Mouse (Mus musculus): ENCODE data around the gene Gmcl1. TPM values are rescaled to one million over a fixed set of nuclear protein-coding genes. Genes with fewer than 3 reads are reported as not detected.

Gmcl1 gene
- total RNA-seq, 2 experiments from 2014 or later, result 30.4 to 30.6 TPM

DNA sequence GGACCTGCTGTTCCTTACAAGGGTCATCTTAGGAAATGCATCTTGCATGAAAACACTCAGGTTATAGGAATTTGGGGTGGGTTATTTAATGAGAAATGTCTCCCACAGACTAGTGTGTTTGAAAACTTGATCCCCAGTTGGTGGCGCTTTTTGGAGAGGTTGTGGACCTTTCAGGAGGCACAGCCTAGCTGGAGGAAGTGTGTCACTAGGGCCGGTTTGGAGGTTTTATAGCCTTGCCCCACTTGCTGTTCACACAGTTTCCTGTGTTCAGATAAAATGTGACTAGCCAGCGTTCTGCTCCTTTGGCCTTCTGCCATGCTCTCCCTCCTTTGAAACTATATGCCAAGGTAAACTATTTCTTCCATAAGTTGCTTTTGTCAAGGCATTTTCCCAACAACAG is 7.5 kb upstream of the Gmcl1 start:
- no peak for DNase-seq (ENCODE audit: low spot score in 2 of 2)

DNA sequence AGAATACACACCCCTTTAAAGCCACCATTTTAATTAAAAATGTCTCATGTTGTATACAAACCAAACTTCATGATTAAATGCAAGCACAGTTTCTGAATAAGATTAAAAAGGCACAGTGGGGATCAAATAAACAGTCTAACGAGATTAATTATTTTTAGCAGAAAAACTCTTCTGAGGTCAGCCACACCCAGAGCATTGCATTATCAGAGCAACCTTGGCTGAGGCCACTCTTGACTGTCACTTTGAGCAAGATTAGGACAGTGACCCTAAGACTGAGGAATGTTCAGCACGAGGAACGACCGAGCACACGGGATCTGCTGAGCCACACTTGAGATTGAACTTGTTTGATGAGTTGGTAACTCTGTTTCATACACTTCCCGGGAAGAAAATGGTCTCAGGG is 3.6 kb upstream of the Gmcl1 start:
- DNase-seq (ENCODE audit: low spot score in 2 of 2), result no peak

DNA sequence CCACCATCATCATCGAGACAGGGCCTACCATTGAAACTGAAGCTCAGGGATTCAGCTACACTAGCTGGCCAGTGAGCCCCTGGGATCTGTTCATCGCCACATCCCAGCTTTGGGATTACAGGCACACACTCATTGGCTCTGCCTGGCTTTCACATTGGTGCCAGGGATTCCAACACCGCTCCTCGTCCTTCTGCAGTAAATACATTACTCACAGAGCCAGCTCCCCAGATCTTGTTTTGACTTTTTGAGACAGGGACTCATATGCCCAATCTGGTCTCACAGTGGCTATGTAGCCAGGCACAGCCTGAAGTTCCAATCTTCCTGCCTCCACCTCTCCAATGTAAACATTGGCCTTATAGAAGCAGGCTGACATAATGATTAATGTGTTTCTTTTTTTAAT is 3.1 kb upstream of the Gmcl1 start:
- no peak for DNase-seq (ENCODE audit: low spot score in 2 of 2)

DNA sequence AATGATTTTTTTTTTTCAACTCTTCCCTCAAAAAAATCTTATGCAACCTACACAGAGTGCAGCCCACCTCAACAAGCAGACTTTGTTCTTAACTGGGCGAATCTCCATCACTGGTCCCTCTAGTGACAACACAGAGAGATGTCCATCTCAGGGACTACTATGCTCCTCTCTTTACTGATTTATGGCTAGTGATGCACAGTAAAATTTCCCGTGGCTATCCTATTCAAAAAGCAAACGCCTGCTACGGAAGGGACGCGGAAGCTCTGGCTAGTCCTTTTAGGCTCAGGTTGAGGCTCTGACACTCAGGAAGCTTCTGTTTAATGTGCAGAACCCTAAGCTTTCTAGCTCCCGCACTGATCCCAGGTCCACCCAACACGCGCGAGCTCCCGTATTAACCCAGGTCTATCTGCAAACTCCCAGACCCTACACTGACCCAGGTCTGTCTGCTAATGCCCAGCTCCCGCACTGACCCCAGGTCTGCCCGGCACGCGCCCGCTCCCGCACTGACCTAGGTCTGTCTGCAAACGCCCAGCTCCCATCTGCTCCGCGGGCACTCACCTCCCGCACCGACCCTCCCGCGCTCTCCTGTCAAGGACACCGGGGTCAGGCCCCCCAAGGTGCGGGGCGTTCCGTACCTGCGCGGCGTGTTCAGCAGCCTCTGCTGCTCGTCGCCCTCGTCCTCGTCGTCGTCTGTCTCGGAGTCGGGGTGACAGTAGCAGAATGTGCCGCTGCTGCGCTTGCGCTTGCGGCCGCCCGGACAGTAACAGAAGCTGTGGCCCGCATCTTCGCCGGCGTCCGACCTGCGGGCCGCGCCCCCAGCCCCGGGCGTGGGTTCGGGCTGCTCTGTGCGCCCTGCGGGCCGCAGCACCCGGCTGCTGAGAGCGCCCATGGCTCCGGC is 658 bp downstream of the Gmcl1 start:
- DNase-seq (ENCODE audit: low spot score in 2 of 2), result peak; percentile 15 to 25

DNA sequence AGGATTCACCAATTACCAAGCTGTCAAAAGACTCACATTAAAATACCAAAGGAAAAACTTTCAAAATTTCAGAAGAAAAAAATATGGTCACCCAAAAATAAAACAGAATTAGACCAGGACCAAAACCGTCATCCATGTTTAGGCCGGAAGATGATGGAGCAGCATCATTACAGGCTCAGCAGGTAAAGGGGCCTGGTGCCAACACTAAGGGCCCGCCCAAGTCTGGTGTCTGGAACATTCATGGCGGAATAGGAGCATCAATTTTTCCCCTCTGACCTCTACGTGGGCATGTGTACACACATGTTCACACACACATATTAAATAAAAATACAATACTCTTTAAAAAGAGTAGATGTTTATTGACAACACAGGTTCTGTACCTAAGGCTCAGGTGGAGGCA is 4.5 kb downstream of the Gmcl1 start:
- no peak for DNase-seq (ENCODE audit: low spot score in 2 of 2)

DNA sequence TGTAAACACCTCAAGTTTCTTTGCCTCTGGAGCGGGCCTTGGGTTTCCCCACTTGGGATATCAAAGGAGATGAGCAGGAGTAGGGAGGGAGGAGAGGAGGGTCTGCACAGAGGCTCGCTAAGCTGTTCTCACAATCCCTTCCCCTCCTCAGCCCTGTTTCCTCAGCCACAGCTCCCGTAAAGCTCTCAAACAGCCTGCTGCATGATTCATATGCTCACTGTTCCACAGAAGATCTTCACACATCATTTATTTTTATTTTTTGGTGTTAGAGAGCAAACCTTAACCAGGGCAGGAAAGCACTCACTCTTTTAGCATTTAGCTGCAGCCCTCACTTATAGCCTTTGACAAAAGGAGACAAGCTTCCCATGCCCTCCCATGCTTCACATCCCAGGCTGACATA is 11.2 kb downstream of the Gmcl1 start:
- no peak for DNase-seq (ENCODE audit: low spot score in 2 of 2)

DNA sequence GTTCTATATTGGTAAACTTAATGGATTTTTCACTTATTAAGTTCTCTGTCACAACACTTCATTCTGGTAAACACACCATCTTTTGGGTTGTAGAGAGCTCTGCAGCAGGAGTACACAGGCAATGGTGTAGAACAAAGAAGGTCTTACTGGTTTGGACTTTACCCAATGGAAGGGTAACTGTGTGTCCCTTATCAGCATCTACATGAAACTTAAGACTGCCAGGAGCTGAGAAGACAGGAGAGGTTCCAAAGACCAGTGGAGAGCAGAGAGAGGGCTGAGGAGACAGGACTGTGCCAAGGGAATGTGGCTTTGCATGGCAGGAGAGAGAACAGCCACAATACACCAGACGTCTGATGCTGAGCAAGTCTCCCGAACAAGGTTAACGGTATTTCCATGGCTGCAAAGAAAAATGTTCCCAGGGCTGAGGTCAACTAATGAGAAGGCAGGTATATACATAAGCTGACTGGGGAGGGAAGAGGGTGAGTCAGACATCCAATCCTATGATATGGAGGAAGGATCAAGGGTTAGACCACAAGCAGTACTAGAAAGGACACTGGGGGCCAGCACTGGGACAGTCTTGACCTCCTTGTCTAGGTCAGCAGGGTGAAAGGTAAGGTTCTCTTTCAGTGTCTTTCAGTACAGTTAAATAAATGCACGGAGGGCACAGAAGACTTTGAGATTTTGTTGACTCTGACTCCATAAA is 25.0 kb downstream of the Gmcl1 start:
- DNase-seq (ENCODE audit: low spot score in 2 of 2), result no peak

DNA sequence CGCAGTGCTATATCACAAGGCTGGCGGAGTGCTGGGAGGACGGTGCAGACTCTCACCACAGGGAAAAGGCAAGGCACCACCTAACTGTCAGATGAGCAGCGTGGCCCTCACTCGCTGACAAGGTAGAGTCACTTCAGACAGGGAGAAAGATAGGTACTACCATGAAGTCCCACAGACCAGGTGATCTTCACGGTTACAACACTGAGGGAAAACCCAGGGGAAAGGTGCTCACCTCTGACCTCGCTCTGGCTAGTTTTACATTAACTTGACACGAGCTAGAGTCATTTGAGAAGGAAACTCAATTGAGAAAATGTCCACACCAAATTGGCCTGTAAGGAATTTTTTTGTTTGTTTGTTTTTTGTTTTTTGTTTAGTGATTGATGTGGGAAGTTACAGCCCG is 30.6 kb downstream of the Gmcl1 start:
- DNase-seq (ENCODE audit: low spot score in 2 of 2), result no peak

DNA sequence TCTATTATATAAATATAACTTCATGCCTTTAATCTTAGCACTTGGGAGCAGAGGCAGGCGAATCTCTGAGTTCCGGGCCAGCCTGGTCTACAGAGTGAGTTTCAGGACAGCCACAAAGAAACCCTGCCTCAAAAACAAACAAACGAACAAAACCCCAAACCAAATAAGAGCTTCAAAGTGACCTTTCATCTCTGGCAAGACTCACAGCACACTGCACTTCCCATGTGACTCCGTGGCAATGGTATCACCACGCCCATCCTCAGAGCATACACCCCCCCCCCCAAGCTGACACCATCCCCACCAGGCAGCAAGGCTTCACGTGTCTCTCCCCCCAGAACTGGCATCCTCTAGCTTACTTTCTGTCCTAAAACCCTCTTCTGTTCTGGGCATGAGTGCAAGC is 35.3 kb downstream of the Gmcl1 start:
- DNase-seq (ENCODE audit: low spot score in 2 of 2), result no peak

DNA sequence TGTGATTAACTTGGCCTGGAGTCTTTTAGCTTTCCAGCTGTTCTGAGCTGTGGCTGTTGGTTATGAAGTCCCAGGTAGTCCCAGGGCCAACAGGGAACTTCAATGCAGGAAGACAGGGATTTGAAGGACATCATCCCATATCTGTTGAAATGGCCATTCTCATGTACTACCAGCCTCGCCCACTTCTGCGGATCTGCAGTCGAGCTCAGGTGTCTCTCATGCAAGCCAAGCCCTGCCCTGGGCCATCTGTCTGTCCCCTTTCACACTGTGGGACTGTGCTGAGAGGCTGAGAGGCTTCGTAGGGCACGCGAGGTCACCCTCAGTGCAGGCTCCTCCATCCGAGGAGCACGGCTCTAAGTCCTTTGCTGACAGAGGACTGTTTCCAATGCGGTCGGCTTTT is 37.0 kb downstream of the Gmcl1 start:
- no peak for DNase-seq (ENCODE audit: low spot score in 2 of 2)

DNA sequence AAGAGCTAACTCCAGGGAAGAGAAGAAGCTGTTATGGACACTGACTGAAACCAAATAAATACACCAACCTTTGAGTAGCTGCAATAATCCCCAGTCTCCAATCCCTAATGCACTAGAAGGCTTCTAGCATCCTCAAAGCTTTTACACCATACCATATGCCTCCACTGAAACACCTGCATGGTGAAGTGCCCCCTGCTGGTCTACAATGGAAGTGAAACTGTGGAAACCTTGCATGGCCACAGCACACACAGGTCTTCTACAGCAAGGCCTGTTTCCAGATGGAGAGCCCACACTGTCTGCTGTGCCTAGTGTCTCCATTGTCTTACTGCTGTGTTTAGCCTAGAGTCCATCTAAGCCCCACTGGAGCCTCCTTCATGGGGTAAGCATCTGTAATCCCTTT is 38.7 kb downstream of the Gmcl1 start:
- peak; percentile 44 to 69 for DNase-seq (ENCODE audit: low spot score in 2 of 2)

DNA sequence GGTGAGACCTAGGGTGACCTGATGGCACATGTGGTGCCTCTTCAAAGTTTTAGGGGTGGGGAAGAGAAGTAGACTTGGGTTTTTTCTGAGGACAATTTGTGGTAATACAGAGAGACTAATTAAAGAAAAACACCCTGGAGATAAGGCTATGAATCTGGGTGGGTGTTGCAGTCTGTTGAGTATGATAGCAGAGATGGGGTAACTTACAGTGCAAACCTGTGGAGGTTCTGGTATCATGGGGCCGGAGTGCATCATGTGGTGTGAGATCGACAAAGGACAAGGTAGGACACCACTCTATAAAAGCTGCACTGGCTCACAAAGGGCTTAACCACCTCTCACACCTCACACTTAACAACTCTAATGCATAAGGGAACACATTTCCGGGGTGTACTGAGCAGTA is 43.5 kb downstream of the Gmcl1 start:
- no peak for DNase-seq (ENCODE audit: low spot score in 2 of 2)

DNA sequence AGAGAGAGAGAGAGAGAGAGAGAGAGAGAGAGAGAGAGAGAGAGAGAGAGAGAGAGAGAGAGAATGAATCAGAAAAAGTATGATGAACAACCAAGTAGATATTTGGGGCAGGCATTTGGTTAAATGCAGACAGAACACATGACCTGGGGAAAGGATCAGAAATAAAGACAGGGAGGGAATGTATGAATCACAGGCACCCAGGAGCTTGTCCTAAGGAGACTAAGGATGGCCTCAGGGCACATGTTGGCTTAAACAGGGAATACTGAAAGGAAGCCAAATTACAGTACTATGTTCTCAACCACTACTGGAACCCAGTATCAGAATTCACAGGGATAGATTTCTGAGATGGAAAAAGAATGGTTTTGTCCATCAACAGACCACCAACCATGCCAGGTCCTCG is 46.2 kb downstream of the Gmcl1 start:
- DNase-seq (ENCODE audit: low spot score in 2 of 2), result no peak

DNA sequence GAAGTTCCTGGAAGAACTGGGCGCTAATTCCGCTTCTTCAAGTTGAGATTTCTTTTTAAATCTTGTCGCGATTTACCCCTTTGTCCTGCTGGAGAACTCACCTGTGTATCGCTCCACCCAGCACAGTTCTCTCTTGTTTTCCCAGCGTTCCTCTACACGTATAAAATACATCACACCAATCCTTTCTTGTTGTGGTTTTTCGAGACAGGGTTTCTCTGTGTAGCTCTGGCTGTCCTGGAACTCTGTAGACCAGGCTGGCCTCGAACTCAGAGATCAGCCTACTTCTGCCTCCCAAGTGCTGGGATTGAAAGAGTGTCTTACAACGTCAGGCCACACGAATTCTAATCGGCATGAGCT is 48.5 kb downstream of the Gmcl1 start:
- DNase-seq (ENCODE audit: low spot score in 2 of 2), result no peak

DNA sequence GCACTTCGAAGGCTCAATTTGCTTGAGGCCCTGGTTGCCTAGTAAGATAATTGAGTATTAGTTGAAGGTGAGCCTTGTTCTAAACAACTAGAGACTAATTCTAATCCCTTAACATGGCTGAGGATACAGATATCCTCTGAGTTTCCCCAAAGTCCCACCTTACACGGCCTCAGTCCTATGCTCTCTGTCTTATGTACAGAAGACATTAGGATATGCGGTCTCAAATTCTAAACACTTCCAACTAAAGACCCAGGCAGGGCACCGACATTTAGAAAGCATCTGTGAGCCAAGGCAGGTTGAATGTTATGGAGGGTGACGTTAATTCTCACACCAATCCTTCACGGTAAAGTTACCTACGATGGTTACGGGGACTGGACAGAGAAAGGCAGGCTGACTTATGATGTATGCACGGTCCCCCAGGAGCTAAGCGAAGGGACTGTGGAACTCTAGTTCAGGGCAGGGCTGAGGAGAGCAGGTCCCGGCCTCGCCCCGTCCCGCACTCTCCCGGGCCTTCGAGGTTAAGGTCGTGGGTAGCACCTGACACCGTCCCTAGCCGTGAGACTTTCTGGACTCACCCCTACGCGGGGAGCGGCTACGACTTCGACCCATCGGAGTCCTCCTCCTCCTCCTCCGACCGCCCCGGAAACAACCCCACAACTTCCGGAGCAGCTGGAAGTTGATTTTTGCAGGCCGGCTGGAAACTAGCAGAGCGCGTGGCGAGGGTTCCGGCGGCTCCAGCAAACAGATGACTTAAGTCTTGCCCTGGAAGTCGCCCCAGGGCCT is 49.1 kb downstream of the Gmcl1 start, which contains the start of gene Snrnp27:
Gene Snrnp27 (minus strand): TSS at position 651 of the 783 bp plus-strand sequence.
- DNase-seq (ENCODE audit: low spot score in 2 of 2), result peak; percentile 87 to 93

DNA sequence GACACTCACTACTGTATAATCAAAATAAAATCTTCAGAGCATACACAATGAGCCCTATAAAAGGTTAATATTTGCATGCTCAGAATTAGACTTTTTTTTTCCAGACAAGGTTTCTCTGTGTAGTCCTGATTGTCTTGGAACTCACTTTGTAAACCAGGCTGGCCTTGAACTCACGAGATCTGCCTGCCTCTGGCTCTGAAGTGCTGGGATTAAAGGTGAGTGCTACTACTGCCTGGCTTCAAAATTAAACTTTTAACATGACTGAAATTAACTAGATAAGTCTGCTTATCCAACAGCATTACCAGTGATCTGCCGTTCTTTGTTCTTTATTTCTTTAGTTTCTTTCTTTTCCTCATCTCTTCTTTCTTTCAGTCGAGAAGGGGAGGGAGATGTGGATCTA is 51.9 kb downstream of the Gmcl1 start:
- no peak for DNase-seq (ENCODE audit: low spot score in 2 of 2)

DNA sequence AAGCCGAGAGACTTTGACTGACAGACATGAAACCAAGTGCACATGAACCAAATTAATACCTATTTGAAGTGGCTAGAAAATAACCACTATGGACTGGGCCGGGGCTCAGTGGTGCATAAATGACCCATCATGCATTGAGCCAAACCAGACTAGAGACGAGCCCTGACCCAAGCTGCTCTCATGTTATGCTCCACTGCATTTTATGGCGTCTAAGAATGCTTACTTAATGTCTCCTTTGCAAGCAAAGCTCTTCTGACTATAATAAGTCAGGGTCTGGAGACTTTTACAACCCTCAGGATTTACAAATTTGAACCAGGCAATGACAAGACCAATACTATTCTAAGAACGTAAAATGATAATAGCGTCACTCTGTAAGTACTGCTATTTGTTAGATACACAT is 54.8 kb downstream of the Gmcl1 start:
- no peak for DNase-seq (ENCODE audit: low spot score in 2 of 2)

DNA sequence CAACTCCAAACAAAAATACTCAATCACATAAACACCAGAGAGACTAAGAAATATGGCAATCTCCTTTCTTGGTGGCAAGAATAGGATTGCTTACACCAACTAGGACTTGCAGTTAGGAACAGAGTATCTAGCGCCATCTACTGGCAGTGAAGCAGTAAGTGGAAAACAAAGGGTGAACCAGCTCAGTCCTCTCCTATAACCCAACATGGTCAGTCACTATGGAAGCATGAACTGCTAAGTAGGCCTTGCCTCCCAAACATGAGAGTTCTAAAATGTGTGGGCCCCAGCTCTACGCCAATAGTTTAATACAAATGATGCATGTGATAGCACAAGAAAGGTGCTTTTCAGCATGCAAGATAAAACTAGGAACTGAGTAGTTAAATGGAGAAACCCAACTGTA is 62.3 kb downstream of the Gmcl1 start:
- DNase-seq (ENCODE audit: low spot score in 2 of 2), result peak; percentile 52 to 57

DNA sequence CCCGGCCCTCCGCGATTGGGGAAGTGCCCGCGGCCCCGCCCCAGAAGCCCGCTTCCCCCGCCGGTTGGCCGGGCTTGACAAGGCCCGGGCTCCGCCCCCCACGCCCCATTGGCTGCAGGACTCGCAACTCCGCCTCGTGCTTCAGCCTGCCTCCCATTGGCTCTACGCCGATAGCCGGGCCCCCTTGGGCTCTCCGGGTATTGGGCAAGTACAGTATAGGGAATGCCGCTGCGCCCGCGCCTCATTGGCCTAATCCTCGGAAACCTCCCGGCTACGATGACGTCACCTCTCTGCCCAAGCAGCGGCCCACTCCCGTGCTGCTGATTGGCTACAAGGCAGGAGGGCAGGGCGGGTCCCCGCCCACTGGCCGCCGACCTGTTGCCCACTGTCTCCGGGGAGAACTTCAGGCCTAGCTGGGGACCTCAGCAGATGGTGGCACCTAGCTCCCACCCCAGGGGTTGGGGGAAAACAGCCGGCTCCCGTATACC is 63.9 kb downstream of the Gmcl1 start:
- DNase-seq (ENCODE audit: low spot score in 2 of 2), result peak; percentile 100

DNA sequence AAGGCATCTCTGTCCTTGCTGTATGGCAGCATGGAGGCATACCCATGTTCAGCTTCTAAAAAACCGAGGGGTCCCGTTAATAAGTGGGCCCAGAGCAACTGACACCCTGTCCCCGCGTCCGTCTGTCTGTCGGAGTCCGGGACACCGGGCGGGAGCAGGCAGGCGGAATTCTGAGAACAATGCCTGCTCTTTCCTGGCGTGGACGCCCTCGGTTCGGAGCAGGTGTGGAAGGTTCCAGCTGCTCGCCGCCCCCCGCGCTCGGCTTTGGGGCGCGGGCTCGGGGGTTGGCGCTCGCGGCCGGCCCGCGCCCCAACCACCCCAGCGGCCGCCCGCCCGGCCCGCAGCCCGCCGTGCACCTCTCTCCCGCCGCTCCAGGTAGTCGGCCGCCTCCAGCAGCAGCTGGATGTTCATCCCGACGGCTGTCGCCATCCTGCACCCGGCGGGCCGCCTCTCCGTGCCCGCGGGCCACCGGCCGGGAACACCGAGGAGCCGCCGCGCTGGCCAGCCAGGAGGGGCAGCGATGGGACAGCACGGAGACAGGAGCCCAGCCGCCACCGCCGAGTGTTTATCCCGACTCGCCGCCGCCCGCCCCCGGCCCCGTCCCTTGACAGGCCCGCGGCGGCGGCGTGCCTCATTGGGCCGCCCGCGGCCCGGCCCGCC is 64.5 kb downstream of the Gmcl1 start, which contains the start of gene Mxd1:
Gene Mxd1 (minus strand): TSS at position 582 of the 660 bp plus-strand sequence.
- peak in 1 of 2 experiments; percentile 15 for DNase-seq (ENCODE audit: low spot score in 2 of 2)

DNA sequence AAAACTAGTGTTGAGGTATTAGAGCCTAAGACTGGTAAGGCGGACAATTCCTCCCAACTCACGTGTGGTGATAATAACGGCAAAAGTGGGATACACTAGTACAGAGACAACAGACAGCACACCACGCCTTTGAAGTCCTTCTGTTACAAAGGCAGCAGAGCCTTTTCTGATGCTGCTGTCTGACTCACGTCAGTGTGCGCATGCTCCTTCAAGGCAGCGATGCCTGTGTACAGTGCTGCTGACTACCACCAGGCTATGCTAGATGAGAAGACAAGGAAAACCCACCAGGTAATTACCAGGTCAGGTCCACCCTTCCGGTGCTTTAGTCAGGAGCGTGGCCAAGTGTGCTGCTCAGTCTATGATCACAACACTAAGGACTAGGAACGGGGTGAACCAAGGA is 66.1 kb downstream of the Gmcl1 start:
- no peak for DNase-seq (ENCODE audit: low spot score in 2 of 2)
